Comparison of ENCODE assay signal across 36 mouse cellular contexts in genomic region chr12:51969092-51969491, GRCm38 (mm10). TPM values are rescaled to one million over a fixed set of nuclear protein-coding genes. Genes with fewer than 3 reads are reported as not detected.
A peak's percentile ranks its signal among the peaks of the same experiment; 100 is the strongest.
DNase-seq lines count a peak whose midpoint lies in the region; ATAC-seq and TF ChIP-seq lines count a peak whose summit lies in the region.
"Had no signal": no experiment of that assay in that cellular context is flagged by ENCODE, and none has a peak within 500 bp of the region (broad histone marks: within the 10 kb centered on the region; RNA-seq: fewer than 3 reads in every experiment).

No protein-coding gene starts in this region.

- no peaks in the 10 kb centered on the region for H3K27me3 ChIP-seq in erythroblast, embryonic 14.5 days (ENCODE audit: control insufficient read depth)
- no peaks in the 10 kb centered on the region for H3K27me3 ChIP-seq in liver, embryonic 11.5 days (replicated peaks; ENCODE audit: control insufficient read depth, insufficient read depth, low read length)
- no peaks in the 10 kb centered on the region for H3K27me3 ChIP-seq in liver, embryonic 16.5 days (ENCODE audit: control insufficient read depth, insufficient read depth, low read depth, low read length)
- H3K27me3 ChIP-seq in thymus, adult 2 months (ENCODE audit: control insufficient read depth, insufficient read depth, low read length): no peaks in the 10 kb centered on the region
- H3K27me3 ChIP-seq: CH12.LX; embryonic facial prominence, embryonic 12.5 days; limb, embryonic 12.5 days; neural tube, embryonic 13.5 days had no signal

- ATAC-seq in erythroblast, adult 5-6 weeks (replicated peaks; ENCODE audit: low FRiP score, poor library complexity, severe bottlenecking): no peak
- no peak for ATAC-seq in liver, embryonic 11.5 days (replicated peaks; ENCODE audit: low FRiP score)
- no peak for ATAC-seq in liver, embryonic 16.5 days (ENCODE audit: low read depth)
- ATAC-seq: forebrain, embryonic 16.5 days; intestine, postnatal 0 days had no signal

- H3K27ac ChIP-seq in liver, embryonic 11.5 days (ENCODE audit: low read depth, low read length): no peak overlapping the region
- no peak overlapping the region for H3K27ac ChIP-seq in liver, embryonic 16.5 days (ENCODE audit: low read length)
- no peak overlapping the region for H3K27ac ChIP-seq in thymus, adult 2 months (ENCODE audit: control insufficient read depth, insufficient read depth, low read length)
- H3K27ac ChIP-seq: embryonic facial prominence, embryonic 12.5 days; heart, embryonic 10.5 days; hindbrain, embryonic 13.5 days; limb, embryonic 12.5 days; midbrain, embryonic 12.5 days; neural tube, embryonic 13.5 days had no signal

- no peak for TF ChIP-seq CTCF in thymus, adult 2 months (IDR thresholded peaks at IDR 0.05; ENCODE audit: borderline replicate concordance, control insufficient read depth, extremely low read depth, insufficient read depth, low read length, poor library complexity)

- no peak for DNase-seq in liver, embryonic 11.5 days (ENCODE audit: low spot score)
- DNase-seq in liver: no peak
- no peak for DNase-seq in left cerebral cortex, adult 18-20 months (ENCODE audit: low spot score in 2 of 2)
- no peak for DNase-seq in thymus, adult 2 months
- DNase-seq: adrenal gland, postnatal 10 days; cerebellum, adult 11 months; cerebellum, adult 9-10 months; embryo, embryonic 11 days; gastrocnemius, postnatal 10 days; heart, postnatal 4 days; kidney, adult 9 months; kidney, postnatal 10 days; layer of hippocampus, postnatal 36 days; lung, adult 2 months; lung, postnatal 10 days had no signal

- no peak for TF ChIP-seq POLR2A in thymus, adult 2 months (IDR thresholded peaks at IDR 0.05; ENCODE audit: control insufficient read depth, extremely low read depth, insufficient read depth, low read length, poor library complexity)

- 75% methylated on average over 2 of the region's 2 CpGs for WGBS in liver, embryonic 11.5 days
- 46% methylated on average over 2 of the region's 2 CpGs for WGBS in liver, embryonic 16.5 days (ENCODE audit: insufficient replicate concordance)
- WGBS in thymus, adult 2 months: 93% methylated on average over 2 of the region's 2 CpGs

- H3K36me3 ChIP-seq in erythroblast, embryonic 14.5 days (ENCODE audit: control insufficient read depth): peaks cover 19% of the 10 kb centered on the region
- H3K36me3 ChIP-seq in liver, embryonic 11.5 days (ENCODE audit: control insufficient read depth, insufficient read depth, low read length): no peaks in the 10 kb centered on the region
- H3K36me3 ChIP-seq in liver, embryonic 16.5 days (ENCODE audit: control insufficient read depth, insufficient read depth): no peaks in the 10 kb centered on the region
- H3K36me3 ChIP-seq in thymus, adult 2 months (ENCODE audit: control insufficient read depth, insufficient read depth, low read length): no peaks in the 10 kb centered on the region
- H3K36me3 ChIP-seq: embryonic facial prominence, embryonic 12.5 days; heart, embryonic 10.5 days; hindbrain, embryonic 13.5 days; limb, embryonic 12.5 days; midbrain, embryonic 12.5 days; neural tube, embryonic 13.5 days had no signal

- H3K4me3 ChIP-seq in erythroblast, embryonic 14.5 days (replicated peaks): peak overlapping the region; percentile 95
- no peak overlapping the region for H3K4me3 ChIP-seq in liver, embryonic 11.5 days (ENCODE audit: low read depth, low read length)
- no peak overlapping the region for H3K4me3 ChIP-seq in liver, embryonic 16.5 days (ENCODE audit: low read depth, low read length)
- H3K4me3 ChIP-seq in thymus, adult 2 months (ENCODE audit: control insufficient read depth, insufficient read depth, low read length): no peak overlapping the region
- H3K4me3 ChIP-seq: embryonic facial prominence, embryonic 12.5 days; hindbrain, embryonic 13.5 days; limb, embryonic 12.5 days; midbrain, embryonic 12.5 days had no signal

- H3K9me3 ChIP-seq in erythroblast, embryonic 14.5 days (ENCODE audit: control insufficient read depth, low read length): peaks cover 7% of the 10 kb centered on the region
- no peaks in the 10 kb centered on the region; the same call in 1 of the 2 replicates for H3K9me3 ChIP-seq in liver, embryonic 11.5 days (ENCODE audit: control insufficient read depth, low read length)
- 0 out of 2 replicates have a peak, but pooled peaks cover 3% of the 10 kb centered on the region for H3K9me3 ChIP-seq in liver, embryonic 16.5 days (replicated peaks; ENCODE audit: control insufficient read depth, low read length)
- H3K9me3 ChIP-seq: embryonic facial prominence, embryonic 12.5 days; heart, embryonic 10.5 days; midbrain, embryonic 12.5 days; neural tube, embryonic 13.5 days had no signal

- H3K4me1 ChIP-seq in erythroblast, embryonic 14.5 days (ENCODE audit: control insufficient read depth): peaks cover 31% of the 10 kb centered on the region
- H3K4me1 ChIP-seq in liver, embryonic 11.5 days (replicated peaks; ENCODE audit: control insufficient read depth, insufficient read depth, low read length): peaks cover 9% of the 10 kb centered on the region; the same call in 1 of the 2 replicates
- peaks cover 8% of the 10 kb centered on the region for H3K4me1 ChIP-seq in liver, embryonic 16.5 days (ENCODE audit: control insufficient read depth, low read depth, low read length)
- H3K4me1 ChIP-seq in thymus, adult 2 months (replicated peaks; ENCODE audit: control insufficient read depth, insufficient read depth, low read length): peaks cover 2% of the 10 kb centered on the region; the same call in 1 of the 2 replicates
- H3K4me1 ChIP-seq: embryonic facial prominence, embryonic 12.5 days had no signal

- no peak overlapping the region; the same call in 1 of the 2 replicates for H3K9ac ChIP-seq in liver, embryonic 11.5 days (ENCODE audit: low read depth, low read length)
- no peak overlapping the region for H3K9ac ChIP-seq in liver, embryonic 16.5 days (ENCODE audit: low read depth, low read length)
- H3K9ac ChIP-seq: embryonic facial prominence, embryonic 12.5 days; hindbrain, embryonic 13.5 days; limb, embryonic 12.5 days; midbrain, embryonic 12.5 days; neural tube, embryonic 13.5 days had no signal

- H3K4me2 ChIP-seq in liver, embryonic 11.5 days: peak overlapping the region; percentile 60
- H3K4me2 ChIP-seq in liver, embryonic 16.5 days (ENCODE audit: low read depth, low read length): peak overlapping the region; percentile 79
- H3K4me2 ChIP-seq: hindbrain, embryonic 13.5 days had no signal

RNA-seq across cellular contexts. Expression of gene Heatr5a, which starts 2.0 kb away (rescaled TPM):
- 0.07 and 0.20 TPM in 2 replicates for polyA plus RNA-seq in erythroblast, embryonic 14.5 days (2012)
- 18.1 and 18.6 TPM in 2 replicates for total RNA-seq in erythroblast, adult 5-6 weeks (2015; ENCODE audit: low replicate concordance)
- total RNA-seq in erythroblast, adult 5-6 weeks (2017; ENCODE audit: low replicate concordance): 15.2 and 20.1 TPM in 2 replicates
- 18.3 and 18.9 TPM in 2 replicates for polyA plus RNA-seq in liver, embryonic 11.5 days (2014; fragmentation: Nextera tagmentation; extraction: Ambion mirVana)
- 5.0 and 5.2 TPM in 2 replicates for polyA plus RNA-seq in liver, embryonic 16.5 days (2015; fragmentation: Nextera tagmentation; extraction: Ambion mirVana)
- 1 to 10 TPM; 7.6 to 7.8 TPM for total RNA-seq in left cerebral cortex, adult 18-20 months (2021)
- polyA plus RNA-seq in thymus, adult 2 months (2012; rRNA removed): 38.6 and 39.9 TPM in 2 replicates

RNA-seq across cellular contexts. Expression of gene Dtd2, which starts 37.2 kb away (rescaled TPM):
- 0.11 and 0.52 TPM in 2 replicates for polyA plus RNA-seq in erythroblast, embryonic 14.5 days (2012)
- 5.4 and 7.7 TPM in 2 replicates for total RNA-seq in erythroblast, adult 5-6 weeks (2015; ENCODE audit: low replicate concordance)
- 5.3 and 5.9 TPM in 2 replicates for total RNA-seq in erythroblast, adult 5-6 weeks (2017; ENCODE audit: low replicate concordance)
- polyA plus RNA-seq in liver, embryonic 11.5 days (2014; fragmentation: Nextera tagmentation; extraction: Ambion mirVana): 31.0 and 33.1 TPM in 2 replicates
- polyA plus RNA-seq in liver, embryonic 16.5 days (2015; fragmentation: Nextera tagmentation; extraction: Ambion mirVana): 10.4 and 12.8 TPM in 2 replicates
- 10 to 100 TPM in 1 of 2 experiments, 1 to 10 TPM in 1; 8.9 to 12.1 TPM for total RNA-seq in left cerebral cortex, adult 18-20 months (2021)
- 3.6 and 5.6 TPM in 2 replicates for polyA plus RNA-seq in thymus, adult 2 months (2012; rRNA removed)

RNA-seq across cellular contexts. Expression of gene Gpr33, which starts 58.8 kb away (rescaled TPM):
- polyA plus RNA-seq in erythroblast, embryonic 14.5 days (2012): not detected in 2 replicates
- total RNA-seq in erythroblast, adult 5-6 weeks (2015; ENCODE audit: low replicate concordance): not detected in 2 replicates
- not detected in 2 replicates for total RNA-seq in erythroblast, adult 5-6 weeks (2017; ENCODE audit: low replicate concordance)
- polyA plus RNA-seq in liver, embryonic 11.5 days (2014; fragmentation: Nextera tagmentation; extraction: Ambion mirVana): not detected in 2 replicates
- polyA plus RNA-seq in liver, embryonic 16.5 days (2015; fragmentation: Nextera tagmentation; extraction: Ambion mirVana): not detected in 2 replicates
- total RNA-seq in left cerebral cortex, adult 18-20 months (2021): not detected
- 0.66 and 1.2 TPM in 2 replicates for polyA plus RNA-seq in thymus, adult 2 months (2012; rRNA removed)
- total RNA-seq: adrenal gland, postnatal 10 days; CH12.LX; ES-E14; heart, postnatal 4 days; layer of hippocampus, postnatal 36 days; left cerebral cortex, postnatal 14 days; megakaryocyte progenitor cell, adult 5-6 weeks; midbrain, postnatal 0 days had no signal
- polyA plus RNA-seq: C2C12; embryonic facial prominence, embryonic 12.5 days; forebrain, embryonic 11.5 days; forebrain, embryonic 16.5 days; gonadal fat pad, adult 2 months; heart, embryonic 10.5 days; heart, embryonic 16.5 days; hindbrain, embryonic 13.5 days; intestine, postnatal 0 days; limb, embryonic 12.5 days; midbrain, embryonic 12.5 days; midbrain, postnatal 0 days; neural tube, embryonic 13.5 days; stomach, embryonic 14.5 days had no signal
